Mouse (Mus musculus): ENCODE measurements around the gene Upp1. TPM values are rescaled to one million over a fixed set of nuclear protein-coding genes. Genes with fewer than 3 reads are reported as not detected.

Upp1 gene
- polyA plus RNA-seq (2012; rRNA removed): 19.8 and 21.2 TPM in 2 replicates

DNA sequence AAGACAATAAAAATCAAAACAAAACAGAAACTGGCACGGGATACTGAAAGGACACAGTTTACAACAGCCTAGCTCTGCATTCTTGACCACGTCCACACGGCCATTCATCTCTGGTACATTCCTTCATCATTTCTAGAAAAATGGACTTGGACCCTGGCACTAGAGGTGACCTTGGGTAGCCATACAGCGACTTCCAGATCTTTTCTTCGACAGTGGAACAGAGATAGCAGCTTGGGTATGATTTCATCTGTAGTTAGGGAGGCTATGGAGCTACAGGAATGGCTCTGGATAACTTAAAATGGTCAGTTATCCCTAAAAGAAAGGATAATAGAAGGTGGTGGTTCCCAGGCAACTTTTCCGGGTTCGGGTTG is at the start of gene Upp1:
TSS of gene Upp1 (plus strand) at position 54 of the 371 bp plus-strand sequence.
- no peaks in the 10 kb centered on the region for H3K27me3 ChIP-seq (replicated peaks; ENCODE audit: control insufficient read depth, insufficient read depth, low read length)
- H3K4me1 ChIP-seq (ENCODE audit: control insufficient read depth, insufficient read depth, low read length): peaks cover 3% of the 10 kb centered on the region; the same call in 1 of the 2 replicates
- TF ChIP-seq POLR2A (IDR thresholded peaks at IDR 0.05; ENCODE audit: low read depth, low read length) (no peak), CTCF (conservative IDR thresholded peaks at IDR 0.05; ENCODE audit: insufficient read depth, insufficient read length, low read depth, low read length) (no peak)
- DNase-seq: no peak
- peak within 1 kb of the TSS; percentile 63 for H3K4me3 ChIP-seq (ENCODE audit: insufficient read depth, low read depth, low read length)
- peak within 1 kb of the TSS; percentile 45 for H3K27ac ChIP-seq (ENCODE audit: insufficient read depth, low read depth, low read length)
- WGBS: under 1% methylated on average over 7 of the region's 7 CpGs
- H3K36me3 ChIP-seq (ENCODE audit: control insufficient read depth, insufficient read depth, low read length): no peaks in the 10 kb centered on the region

DNA sequence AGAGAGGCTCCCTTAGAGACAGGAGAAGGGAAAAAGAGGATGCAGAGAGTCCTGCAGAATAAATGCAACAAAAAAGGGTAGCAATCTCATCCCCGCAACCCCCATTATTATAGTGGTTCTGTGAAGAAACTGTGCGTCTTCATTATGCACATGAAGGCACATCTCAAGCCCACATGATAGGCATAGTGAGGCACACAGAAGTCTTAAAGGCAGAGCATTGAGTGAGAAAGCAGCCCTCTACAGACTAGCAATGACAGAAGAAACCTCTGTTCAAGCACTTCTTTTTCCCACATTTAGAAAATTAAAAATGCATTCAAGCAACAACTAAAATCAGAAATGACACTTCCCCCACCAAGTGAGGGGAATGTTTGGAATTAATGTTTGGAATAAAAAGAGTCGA is 41.5 kb upstream of the Upp1 start:
- Histone ChIP-seq H3K36me3 (ENCODE audit: control insufficient read depth, insufficient read depth, low read length) (no peaks in the 10 kb centered on the region), H3K27me3 (replicated peaks; ENCODE audit: control insufficient read depth, insufficient read depth, low read length) (no peaks in the 10 kb centered on the region), H3K4me1 (ENCODE audit: control insufficient read depth, insufficient read depth, low read length) (no peaks in the 10 kb centered on the region), H3K27ac (ENCODE audit: insufficient read depth, low read depth, low read length) (no peak overlapping the region), H3K4me3 (ENCODE audit: insufficient read depth, low read depth, low read length) (no peak overlapping the region)
- WGBS: 94% methylated on average over 3 of the region's 3 CpGs
- DNase-seq: no peak
- TF ChIP-seq CTCF (conservative IDR thresholded peaks at IDR 0.05; ENCODE audit: insufficient read depth, insufficient read length, low read depth, low read length) (no peak), POLR2A (IDR thresholded peaks at IDR 0.05; ENCODE audit: low read depth, low read length) (no peak)

DNA sequence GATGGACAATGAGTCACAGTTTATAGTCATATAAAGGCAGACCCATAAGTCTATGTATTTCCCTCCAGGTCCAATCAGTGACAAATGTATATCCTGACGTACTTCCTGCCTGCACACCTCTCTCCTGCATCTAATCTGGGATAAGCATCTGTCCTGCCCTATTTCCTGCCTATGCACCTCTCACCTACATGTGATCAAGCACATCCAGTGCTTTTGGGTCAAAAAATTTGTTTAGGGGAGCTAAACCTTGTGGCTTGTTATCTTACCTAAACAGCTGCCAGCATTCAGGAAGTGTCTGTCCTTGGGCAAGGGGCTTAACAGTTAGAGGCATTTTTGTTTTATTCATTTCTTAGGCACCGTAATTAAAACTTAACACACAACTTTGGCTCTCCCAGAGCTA is 4.7 kb upstream of the Upp1 start:
- Histone ChIP-seq H3K4me1 (ENCODE audit: control insufficient read depth, insufficient read depth, low read length) (no peaks in the 10 kb centered on the region), H3K27ac (ENCODE audit: insufficient read depth, low read depth, low read length) (no peak overlapping the region), H3K27me3 (replicated peaks; ENCODE audit: control insufficient read depth, insufficient read depth, low read length) (no peaks in the 10 kb centered on the region; the same call in 1 of the 2 replicates), H3K4me3 (ENCODE audit: insufficient read depth, low read depth, low read length) (no peak overlapping the region), H3K36me3 (ENCODE audit: control insufficient read depth, insufficient read depth, low read length) (no peaks in the 10 kb centered on the region)
- TF ChIP-seq CTCF (conservative IDR thresholded peaks at IDR 0.05; ENCODE audit: insufficient read depth, insufficient read length, low read depth, low read length): no peak
- TF ChIP-seq POLR2A (IDR thresholded peaks at IDR 0.05; ENCODE audit: low read depth, low read length): no peak
- WGBS: 85% methylated on average over 2 of the region's 2 CpGs
- DNase-seq: no peak

DNA sequence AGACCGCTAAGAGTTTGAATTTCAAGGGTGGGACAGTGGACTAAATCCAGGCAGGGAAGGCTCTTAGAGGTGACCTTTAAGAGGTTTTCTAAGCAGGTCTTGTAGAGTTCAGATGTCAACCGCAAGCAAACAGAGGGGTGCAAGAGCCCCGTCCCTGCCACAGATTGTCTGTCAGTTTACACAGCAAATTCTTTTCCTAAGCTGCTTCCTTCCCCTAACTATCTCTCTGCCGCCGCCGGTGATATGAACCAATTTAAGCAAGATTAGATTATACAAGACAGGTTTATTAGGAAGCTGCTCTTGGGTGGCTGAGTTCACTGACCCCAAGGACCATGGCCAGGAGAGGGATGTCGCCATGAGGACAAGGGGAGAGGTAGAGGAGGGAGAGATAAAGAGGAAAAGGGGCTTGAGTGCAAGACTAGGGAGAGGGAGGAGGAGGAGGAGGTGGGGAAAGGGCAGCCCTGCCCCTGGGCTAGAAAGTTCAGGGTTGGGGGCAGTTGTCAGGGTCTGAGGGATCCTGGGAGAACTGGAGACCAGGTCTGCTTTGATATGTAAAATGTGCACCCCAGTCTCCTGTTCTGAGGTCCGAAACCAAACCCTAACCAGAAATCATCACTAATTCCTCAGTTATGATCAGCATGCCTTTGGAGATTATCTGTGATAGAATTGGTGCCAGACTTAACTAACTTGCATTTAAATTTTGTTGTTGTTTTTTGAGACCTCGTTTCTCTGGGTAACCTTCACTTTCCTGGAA is 2.4 kb upstream of the Upp1 start:
- WGBS: 48% methylated on average over 9 of the region's 9 CpGs
- no peak for DNase-seq
- TF ChIP-seq POLR2A (IDR thresholded peaks at IDR 0.05; ENCODE audit: low read depth, low read length) (no peak), CTCF (conservative IDR thresholded peaks at IDR 0.05; ENCODE audit: insufficient read depth, insufficient read length, low read depth, low read length) (no peak)
- H3K27me3 ChIP-seq (replicated peaks; ENCODE audit: control insufficient read depth, insufficient read depth, low read length): no peaks in the 10 kb centered on the region
- H3K4me1 ChIP-seq (ENCODE audit: control insufficient read depth, insufficient read depth, low read length): peaks cover 3% of the 10 kb centered on the region; the same call in 1 of the 2 replicates
- H3K4me3 ChIP-seq (ENCODE audit: insufficient read depth, low read depth, low read length): no peak overlapping the region
- no peak overlapping the region for H3K27ac ChIP-seq (ENCODE audit: insufficient read depth, low read depth, low read length)
- no peaks in the 10 kb centered on the region for H3K36me3 ChIP-seq (ENCODE audit: control insufficient read depth, insufficient read depth, low read length)

DNA sequence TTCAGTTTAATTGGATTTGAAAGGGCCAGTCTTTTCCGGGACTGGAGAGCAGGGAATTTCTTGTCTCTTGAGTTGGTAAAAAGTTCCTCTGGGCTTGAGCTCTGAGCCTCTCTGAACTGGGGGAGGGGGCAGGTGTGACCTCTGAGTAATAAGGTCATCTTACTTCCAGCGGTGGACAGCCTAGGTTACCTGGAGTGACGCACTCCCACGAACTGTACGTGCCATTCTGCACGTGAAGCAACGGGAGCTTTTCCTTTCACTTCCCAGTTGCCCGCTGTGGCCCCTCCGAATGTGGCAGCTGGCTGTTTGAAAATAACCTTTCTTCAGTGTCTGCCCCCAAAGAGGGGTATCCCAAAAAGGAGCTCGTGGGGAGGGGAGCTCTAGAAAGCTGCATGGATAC is 1.8 kb upstream of the Upp1 start:
- Histone ChIP-seq H3K27ac (ENCODE audit: insufficient read depth, low read depth, low read length) (no peak overlapping the region), H3K4me1 (ENCODE audit: control insufficient read depth, insufficient read depth, low read length) (peaks cover 3% of the 10 kb centered on the region; the same call in 1 of the 2 replicates), H3K36me3 (ENCODE audit: control insufficient read depth, insufficient read depth, low read length) (no peaks in the 10 kb centered on the region), H3K27me3 (replicated peaks; ENCODE audit: control insufficient read depth, insufficient read depth, low read length) (no peaks in the 10 kb centered on the region), H3K4me3 (ENCODE audit: insufficient read depth, low read depth, low read length) (no peak overlapping the region)
- peak; percentile 22 for DNase-seq
- WGBS: 11% methylated on average over 10 of the region's 10 CpGs
- TF ChIP-seq CTCF (conservative IDR thresholded peaks at IDR 0.05; ENCODE audit: insufficient read depth, insufficient read length, low read depth, low read length) (no peak), POLR2A (IDR thresholded peaks at IDR 0.05; ENCODE audit: low read depth, low read length) (no peak)

DNA sequence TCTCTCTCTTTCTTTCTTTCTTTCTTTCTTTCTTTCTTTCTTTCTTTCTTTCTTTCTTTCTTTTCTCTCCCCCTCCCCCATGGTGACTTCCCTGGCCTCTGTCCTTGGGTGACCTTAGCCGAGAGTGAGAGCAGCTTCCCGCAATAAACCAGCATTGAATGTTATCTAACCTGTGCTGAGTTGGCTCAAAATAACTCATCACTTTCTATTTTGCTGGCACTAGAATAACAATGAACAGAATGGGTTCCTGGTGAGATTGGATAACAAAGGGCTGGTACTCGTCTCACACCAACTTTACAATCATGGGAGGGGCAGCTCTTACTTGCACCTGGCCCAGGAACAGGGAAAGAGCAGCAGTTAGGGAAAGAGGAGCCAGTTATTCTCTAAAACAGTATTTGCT is 987 bp upstream of the Upp1 start:
- H3K27me3 ChIP-seq (replicated peaks; ENCODE audit: control insufficient read depth, insufficient read depth, low read length): no peaks in the 10 kb centered on the region
- no peak for DNase-seq
- WGBS: 24% methylated on average over 3 of the region's 3 CpGs

DNA sequence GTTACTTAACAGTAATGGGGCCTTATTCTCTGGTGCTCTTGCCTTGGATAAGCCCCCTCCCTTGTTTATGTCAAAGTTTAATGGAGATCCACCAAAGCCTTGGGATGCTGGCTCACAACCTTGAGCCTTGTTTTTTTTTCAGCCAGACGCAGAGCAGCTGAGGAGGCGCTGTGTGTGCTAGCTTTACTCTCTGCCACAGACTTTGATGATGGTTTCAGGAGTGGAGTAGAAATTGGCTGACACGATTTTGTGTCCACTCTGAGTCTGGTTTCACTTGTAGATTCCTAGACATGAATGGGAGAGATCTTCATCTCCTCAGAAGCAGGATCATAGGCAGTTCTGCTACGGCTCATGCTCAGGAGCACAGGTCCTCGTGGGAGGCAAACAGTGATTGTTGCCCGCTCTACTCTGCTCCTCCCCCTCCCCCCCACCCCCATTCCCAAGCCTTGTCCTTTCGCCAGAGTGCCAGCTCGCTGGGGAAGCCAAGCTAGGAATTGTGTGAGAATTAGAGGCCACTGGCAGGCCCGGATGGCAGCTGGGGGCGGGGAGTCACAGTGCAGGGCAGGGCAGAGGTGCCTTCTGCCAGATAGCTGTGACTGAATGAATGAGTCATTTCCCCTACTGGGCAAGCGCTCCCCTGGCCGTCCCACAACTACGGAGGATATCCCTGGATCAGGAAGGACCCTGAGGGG is 399 bp upstream of the Upp1 start:
- Histone ChIP-seq H3K27ac (ENCODE audit: insufficient read depth, low read depth, low read length) (no peak overlapping the region; the same call in 1 of the 2 replicates), H3K4me3 (ENCODE audit: insufficient read depth, low read depth, low read length) (peak overlapping the region; percentile 63), H3K27me3 (replicated peaks; ENCODE audit: control insufficient read depth, insufficient read depth, low read length) (no peaks in the 10 kb centered on the region), H3K36me3 (ENCODE audit: control insufficient read depth, insufficient read depth, low read length) (no peaks in the 10 kb centered on the region), H3K4me1 (ENCODE audit: control insufficient read depth, insufficient read depth, low read length) (peaks cover 3% of the 10 kb centered on the region; the same call in 1 of the 2 replicates)
- DNase-seq: peak; percentile 87
- TF ChIP-seq POLR2A (IDR thresholded peaks at IDR 0.05; ENCODE audit: low read depth, low read length): no peak
- TF ChIP-seq CTCF (conservative IDR thresholded peaks at IDR 0.05; ENCODE audit: insufficient read depth, insufficient read length, low read depth, low read length): no peak
- 9% methylated on average over 13 of the region's 13 CpGs for WGBS

More for the DNA sequence above, 987 bp upstream of the Upp1 start:
- Histone ChIP-seq H3K36me3 (ENCODE audit: control insufficient read depth, insufficient read depth, low read length) (no peaks in the 10 kb centered on the region), H3K27ac (ENCODE audit: insufficient read depth, low read depth, low read length) (no peak overlapping the region), H3K4me1 (ENCODE audit: control insufficient read depth, insufficient read depth, low read length) (peaks cover 3% of the 10 kb centered on the region; the same call in 1 of the 2 replicates), H3K4me3 (ENCODE audit: insufficient read depth, low read depth, low read length) (no peak overlapping the region)
- TF ChIP-seq POLR2A (IDR thresholded peaks at IDR 0.05; ENCODE audit: low read depth, low read length) (no peak), CTCF (conservative IDR thresholded peaks at IDR 0.05; ENCODE audit: insufficient read depth, insufficient read length, low read depth, low read length) (no peak)
